Mouse (Mus musculus): ENCODE results near the gene Fem1b. TPM values are rescaled to one million over a fixed set of nuclear protein-coding genes. Genes with fewer than 3 reads are reported as not detected.
"Not testable (repeated sequence)": the region's sequence is repeated elsewhere in the genome, so short reads cannot be mapped to it uniquely, and the experiment has no call there.

The Fem1b gene
- polyA plus RNA-seq, 1 experiment from 2014 or later = 48.2 TPM

DNA sequence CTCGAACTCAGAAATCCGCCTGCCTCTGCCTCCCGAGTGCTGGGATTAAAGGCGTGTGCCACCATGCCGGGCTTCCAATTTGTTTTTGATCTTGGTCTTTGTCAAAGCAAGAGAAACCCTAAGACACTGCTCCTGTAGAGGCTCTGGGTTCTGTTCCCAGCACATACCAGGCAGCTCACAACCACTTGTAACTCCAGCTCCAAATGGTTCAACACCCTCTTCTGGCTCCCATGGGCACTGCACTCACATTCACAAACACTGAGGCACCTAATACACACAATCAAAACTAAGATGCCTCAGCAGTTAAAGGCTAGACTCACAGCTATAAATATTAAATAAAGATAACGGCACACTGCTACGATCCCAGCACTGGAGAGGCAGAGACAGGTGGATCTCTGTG lies 10.1 kb upstream of the Fem1b start:
- WGBS = 93% methylated on average over 7 of the region's 7 CpGs
- H3K36me3 ChIP-seq = no peaks in the 10 kb centered on the region
- H3K4me2 ChIP-seq = no peak overlapping the region
- no peaks in the 10 kb centered on the region for H3K9me3 ChIP-seq
- no peak for ATAC-seq (ENCODE audit: low FRiP score)
- H3K27ac ChIP-seq = no peak overlapping the region
- H3K4me1 ChIP-seq (replicated peaks) = peaks cover 22% of the 10 kb centered on the region
- no peaks in the 10 kb centered on the region for H3K27me3 ChIP-seq
- H3K4me3 ChIP-seq = no peak overlapping the region
- H3K9ac ChIP-seq = no peak overlapping the region

DNA sequence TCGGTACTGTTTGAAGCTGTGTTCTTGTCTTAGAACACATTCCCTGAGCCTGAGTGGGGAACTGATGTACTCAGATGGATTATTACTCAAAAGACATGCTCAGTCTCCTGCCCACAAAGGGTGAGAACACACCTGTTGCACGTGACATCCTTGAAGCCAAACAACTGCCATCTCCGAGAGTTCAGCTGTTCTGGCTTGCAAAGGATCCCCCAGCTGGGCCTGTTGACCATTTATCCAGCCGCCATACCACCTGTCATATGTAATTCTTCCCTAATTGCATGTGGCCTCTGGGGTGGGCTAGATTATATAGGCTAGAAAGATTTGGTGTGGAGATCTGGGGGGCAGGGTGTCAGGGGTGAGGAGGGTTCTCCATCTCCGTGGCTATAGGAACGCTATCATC lies 9.1 kb upstream of the Fem1b start:
- H3K36me3 ChIP-seq = no peaks in the 10 kb centered on the region
- H3K9me3 ChIP-seq = no peaks in the 10 kb centered on the region
- no peak overlapping the region for H3K4me2 ChIP-seq
- H3K9ac ChIP-seq = no peak overlapping the region
- no peak for ATAC-seq (ENCODE audit: low FRiP score)
- no peak overlapping the region for H3K27ac ChIP-seq
- H3K4me3 ChIP-seq = no peak overlapping the region
- H3K27me3 ChIP-seq = no peaks in the 10 kb centered on the region
- peaks cover 15% of the 10 kb centered on the region for H3K4me1 ChIP-seq (replicated peaks)
- WGBS = 91% methylated on average over 6 of the region's 6 CpGs

DNA sequence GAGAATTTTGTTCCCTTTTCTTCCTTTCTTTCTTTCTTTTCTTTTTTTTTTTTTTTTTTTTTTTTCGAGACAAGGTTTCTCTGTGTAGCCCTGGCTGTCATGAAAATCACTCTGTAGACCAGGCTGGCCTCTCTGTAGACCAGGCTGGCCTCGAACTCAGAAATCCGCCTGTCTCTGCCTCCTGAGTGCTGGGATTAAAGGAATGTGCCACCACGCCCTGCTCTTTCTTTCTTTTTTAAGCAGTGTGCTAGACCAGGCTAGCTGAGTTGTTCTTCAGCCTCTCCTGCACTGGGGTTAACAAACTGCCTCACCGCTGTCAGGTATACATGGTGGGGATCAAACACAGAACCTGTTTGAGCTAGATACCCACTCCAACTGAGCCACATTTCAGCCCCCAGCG lies 8.2 kb upstream of the Fem1b start:
- not testable (repeated sequence) for H3K27ac ChIP-seq; H3K36me3 ChIP-seq; H3K27me3 ChIP-seq; H3K4me1 ChIP-seq (replicated peaks); ATAC-seq (ENCODE audit: low FRiP score); H3K4me2 ChIP-seq; H3K4me3 ChIP-seq; H3K9me3 ChIP-seq; H3K9ac ChIP-seq
- WGBS = 86% methylated on average over 6 of the region's 6 CpGs

DNA sequence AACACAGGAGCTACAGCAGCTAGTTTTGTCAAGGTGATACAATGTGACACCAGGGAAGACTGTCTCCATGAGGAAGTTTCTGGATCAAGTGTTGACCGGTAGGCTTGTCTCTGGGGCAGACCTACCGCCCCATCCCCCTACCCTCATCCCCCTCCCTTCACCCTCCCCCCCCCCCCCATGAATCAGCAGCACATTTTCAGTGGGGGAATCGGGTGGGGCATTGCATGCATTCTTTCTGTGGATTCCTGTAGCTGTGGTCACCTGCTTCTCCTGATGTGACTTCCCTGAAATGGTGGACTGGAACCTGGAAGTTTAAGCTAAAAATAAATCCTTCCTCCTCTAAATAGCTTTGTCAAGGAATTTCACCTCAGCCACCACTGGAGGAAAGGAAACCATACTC lies 7.8 kb upstream of the Fem1b start:
- Histone ChIP-seq H3K9me3 (no peaks in the 10 kb centered on the region), H3K4me1 (replicated peaks) (peaks cover 10% of the 10 kb centered on the region; the same call in 1 of the 2 replicates), H3K9ac (no peak overlapping the region), H3K27me3 (no peaks in the 10 kb centered on the region), H3K27ac (no peak overlapping the region), H3K4me2 (no peak overlapping the region), H3K36me3 (no peaks in the 10 kb centered on the region), H3K4me3 (no peak overlapping the region)
- WGBS = 82% methylated on average over 2 of the region's 3 CpGs
- no peak for ATAC-seq (ENCODE audit: low FRiP score)

DNA sequence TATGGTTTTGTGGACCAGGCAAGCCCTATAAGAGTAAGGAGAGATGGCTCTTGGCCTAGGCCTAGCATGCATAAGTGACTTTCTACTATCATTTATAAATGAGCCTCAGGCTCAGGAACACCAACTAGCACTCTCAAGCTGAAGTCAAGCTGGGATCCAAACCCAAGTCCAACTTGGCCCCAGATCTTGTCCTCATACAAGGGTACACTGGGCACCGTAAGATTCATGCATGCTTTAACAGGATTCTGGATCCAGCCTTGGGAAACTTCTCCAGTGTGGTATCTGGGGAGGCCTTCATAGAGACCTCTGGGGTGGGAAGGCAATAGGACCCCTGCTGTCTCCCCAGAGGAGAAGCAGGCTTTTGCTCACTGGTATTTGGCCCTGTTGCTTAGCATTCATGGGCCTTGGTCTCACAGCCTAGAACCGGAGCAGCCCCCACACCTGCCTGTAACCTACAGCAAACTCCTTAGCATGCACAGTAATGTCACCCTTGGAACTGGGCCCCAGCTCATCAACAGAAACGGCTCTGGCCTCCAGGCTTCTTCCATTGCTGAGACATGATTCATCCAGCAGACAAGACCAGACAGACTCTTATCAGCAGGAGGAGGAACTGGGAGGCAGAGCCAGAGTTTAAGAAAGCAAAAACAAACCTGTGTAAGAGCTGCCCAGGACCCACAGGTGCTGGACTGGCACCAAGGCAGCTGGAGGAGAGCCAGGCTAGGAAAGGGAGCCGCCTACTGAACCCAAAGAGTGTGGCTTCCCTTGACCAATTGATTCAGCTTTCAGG lies 6.3 kb upstream of the Fem1b start:
- H3K4me2 ChIP-seq = no peak overlapping the region
- H3K4me1 ChIP-seq (replicated peaks) = peaks cover 10% of the 10 kb centered on the region; the same call in 1 of the 2 replicates
- 83% methylated on average over 4 of the region's 4 CpGs for WGBS
- H3K27me3 ChIP-seq = no peaks in the 10 kb centered on the region
- no peak overlapping the region for H3K4me3 ChIP-seq
- H3K9me3 ChIP-seq = no peaks in the 10 kb centered on the region
- H3K9ac ChIP-seq = no peak overlapping the region
- H3K36me3 ChIP-seq = no peaks in the 10 kb centered on the region
- ATAC-seq (ENCODE audit: low FRiP score) = no peak
- H3K27ac ChIP-seq = 0 out of 2 replicates have a peak overlapping the region, but pooled peaks have one; percentile 19

DNA sequence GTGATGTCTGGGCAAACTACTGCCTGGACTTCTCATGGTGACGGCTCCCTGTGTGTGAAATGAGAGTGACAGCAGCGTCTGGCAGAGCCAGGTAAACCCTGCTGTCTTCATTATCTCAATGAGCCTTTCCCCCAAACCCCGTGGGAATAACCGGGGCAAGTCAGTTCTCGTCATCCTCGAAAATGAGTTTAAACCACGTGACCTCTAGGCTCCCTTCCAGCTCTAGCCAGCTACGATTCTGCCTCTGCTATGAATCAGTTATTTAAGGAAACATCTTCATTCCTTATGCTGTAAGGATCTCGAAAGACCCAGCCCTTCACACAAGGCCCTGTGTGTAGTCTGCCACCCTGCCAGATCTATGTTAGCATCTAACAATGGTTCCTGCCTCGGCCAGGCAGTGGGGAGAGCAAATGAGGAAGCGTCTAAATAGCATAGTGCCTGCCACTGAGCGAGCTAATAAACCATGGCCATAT lies 5.4 kb upstream of the Fem1b start:
- 58% methylated on average over 12 of the region's 12 CpGs for WGBS
- Histone ChIP-seq H3K4me1 (replicated peaks) (peaks cover 17% of the 10 kb centered on the region), H3K27me3 (no peaks in the 10 kb centered on the region)

DNA sequence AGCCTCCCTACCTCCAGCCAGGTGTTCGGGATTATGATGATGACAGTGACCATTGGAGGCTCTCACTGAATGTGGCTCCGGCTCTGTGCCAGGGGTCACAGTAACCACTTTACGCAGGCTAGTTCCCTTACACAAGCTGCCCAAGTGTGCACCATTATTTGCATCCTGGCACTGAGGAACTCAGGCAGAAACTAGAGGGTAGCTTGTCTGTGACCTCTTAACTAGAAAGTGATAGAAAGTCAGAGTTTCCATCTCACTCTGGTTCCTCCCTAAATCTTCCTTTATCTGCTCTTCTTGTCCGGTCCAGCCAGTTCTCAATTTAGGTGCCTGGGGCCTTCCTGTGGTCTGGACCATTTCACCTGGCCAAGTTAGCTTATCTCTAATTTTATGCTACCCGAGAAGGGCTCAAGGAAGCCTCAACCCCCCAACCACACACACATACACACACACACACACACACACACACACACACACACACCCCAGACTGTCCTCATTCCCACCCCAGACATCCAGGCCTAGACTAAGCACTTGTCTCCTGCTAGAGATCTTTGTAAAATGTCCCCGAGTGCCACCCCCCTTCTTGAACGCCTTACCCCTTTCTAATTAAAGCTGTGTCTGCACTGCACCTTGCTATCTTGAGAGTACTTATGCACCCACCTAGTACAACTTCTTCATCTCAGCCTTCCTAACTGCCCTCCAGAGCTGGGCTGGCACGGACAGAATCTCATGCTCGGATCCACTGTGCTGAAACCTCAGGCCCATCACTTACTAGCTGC lies 4.8 kb upstream of the Fem1b start:
- H3K27me3 ChIP-seq = no peaks in the 10 kb centered on the region
- 85% methylated on average over 9 of the region's 9 CpGs for WGBS
- no peaks in the 10 kb centered on the region for H3K9me3 ChIP-seq
- no peak overlapping the region for H3K27ac ChIP-seq
- ATAC-seq (ENCODE audit: low FRiP score) = 0 out of 2 replicates have a peak, but pooled peaks have one; percentile 25
- no peak overlapping the region for H3K9ac ChIP-seq
- H3K4me2 ChIP-seq = no peak overlapping the region
- H3K36me3 ChIP-seq = no peaks in the 10 kb centered on the region
- H3K4me1 ChIP-seq (replicated peaks) = peaks cover 19% of the 10 kb centered on the region
- H3K4me3 ChIP-seq = no peak overlapping the region

More for the DNA sequence above, 5.4 kb upstream of the Fem1b start:
- Histone ChIP-seq H3K4me3 (no peak overlapping the region), H3K9ac (no peak overlapping the region), H3K36me3 (no peaks in the 10 kb centered on the region), H3K4me2 (no peak overlapping the region), H3K27ac (peak overlapping the region; percentile 19; the same call in 1 of the 2 replicates), H3K9me3 (no peaks in the 10 kb centered on the region)
- no peak for ATAC-seq (ENCODE audit: low FRiP score)

DNA sequence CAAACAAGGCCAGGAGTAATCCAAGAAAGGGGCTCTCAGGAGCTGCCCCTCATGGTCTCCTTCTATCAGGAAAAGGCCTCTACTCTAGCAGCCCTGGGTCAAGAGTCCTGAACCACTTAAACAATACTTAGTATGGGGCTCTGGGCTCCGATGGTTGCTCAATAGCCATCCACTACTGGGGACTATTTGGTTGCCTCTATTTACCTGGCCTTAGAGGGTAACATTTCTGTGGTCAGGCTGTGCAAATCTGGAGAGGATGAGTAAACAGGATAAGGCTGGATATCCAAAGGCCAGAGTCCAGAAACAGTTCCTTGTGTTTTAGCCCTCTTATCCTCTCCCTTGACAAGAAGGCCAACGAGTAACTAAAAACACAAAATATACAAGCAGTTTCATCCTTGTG lies 3.0 kb upstream of the Fem1b start:
- Histone ChIP-seq H3K4me2 (no peak overlapping the region), H3K4me3 (no peak overlapping the region), H3K36me3 (no peaks in the 10 kb centered on the region), H3K27ac (no peak overlapping the region), H3K9ac (no peak overlapping the region), H3K9me3 (no peaks in the 10 kb centered on the region), H3K27me3 (no peaks in the 10 kb centered on the region), H3K4me1 (replicated peaks) (peaks cover 19% of the 10 kb centered on the region)
- WGBS = 82% methylated on average over 2 of the region's 2 CpGs
- no peak for ATAC-seq (ENCODE audit: low FRiP score)

DNA sequence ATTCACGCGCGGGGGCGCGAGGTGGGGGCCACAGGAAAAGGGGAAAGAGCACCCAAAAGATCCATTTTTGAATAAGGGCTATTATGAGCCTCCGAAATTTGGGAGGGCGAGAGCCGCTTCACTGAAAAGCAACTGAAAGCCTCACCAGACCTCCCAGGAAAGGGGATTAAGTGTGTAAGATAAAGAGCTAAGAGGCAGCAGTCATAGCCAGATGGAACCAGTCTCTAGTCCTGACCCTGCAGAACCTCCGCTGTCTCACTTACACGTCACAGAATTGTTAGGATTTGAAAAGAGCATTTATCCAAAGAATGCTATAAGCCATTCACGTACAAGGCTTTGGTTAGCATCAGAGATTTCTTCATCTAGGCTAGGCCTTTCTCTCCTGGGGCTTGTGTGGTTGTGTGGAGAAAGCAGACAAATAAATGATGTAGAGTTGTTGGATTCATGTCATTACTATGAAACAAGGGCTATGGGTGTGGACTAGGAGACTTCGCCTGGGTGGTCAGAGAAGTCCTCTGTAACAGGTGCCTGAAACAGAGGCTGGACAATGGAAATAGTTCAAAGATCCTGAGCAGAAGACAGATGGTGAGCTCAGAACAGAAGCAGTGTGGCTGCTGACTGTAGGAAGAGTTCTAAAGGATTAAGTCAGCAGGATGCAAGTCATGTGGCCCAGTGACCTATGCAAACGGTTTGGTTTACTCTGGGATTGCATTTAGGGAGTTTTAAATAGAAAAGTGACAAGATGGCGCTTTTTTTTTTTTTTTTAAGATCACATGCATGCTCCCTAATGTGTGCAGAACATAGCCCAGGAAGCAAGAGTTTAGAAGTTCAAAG lies 699 bp upstream of the Fem1b start:
- peak; percentile 30; the same call in 1 of the 2 replicates for ATAC-seq (ENCODE audit: low FRiP score)
- WGBS = 15% methylated on average over 14 of the region's 14 CpGs

DNA sequence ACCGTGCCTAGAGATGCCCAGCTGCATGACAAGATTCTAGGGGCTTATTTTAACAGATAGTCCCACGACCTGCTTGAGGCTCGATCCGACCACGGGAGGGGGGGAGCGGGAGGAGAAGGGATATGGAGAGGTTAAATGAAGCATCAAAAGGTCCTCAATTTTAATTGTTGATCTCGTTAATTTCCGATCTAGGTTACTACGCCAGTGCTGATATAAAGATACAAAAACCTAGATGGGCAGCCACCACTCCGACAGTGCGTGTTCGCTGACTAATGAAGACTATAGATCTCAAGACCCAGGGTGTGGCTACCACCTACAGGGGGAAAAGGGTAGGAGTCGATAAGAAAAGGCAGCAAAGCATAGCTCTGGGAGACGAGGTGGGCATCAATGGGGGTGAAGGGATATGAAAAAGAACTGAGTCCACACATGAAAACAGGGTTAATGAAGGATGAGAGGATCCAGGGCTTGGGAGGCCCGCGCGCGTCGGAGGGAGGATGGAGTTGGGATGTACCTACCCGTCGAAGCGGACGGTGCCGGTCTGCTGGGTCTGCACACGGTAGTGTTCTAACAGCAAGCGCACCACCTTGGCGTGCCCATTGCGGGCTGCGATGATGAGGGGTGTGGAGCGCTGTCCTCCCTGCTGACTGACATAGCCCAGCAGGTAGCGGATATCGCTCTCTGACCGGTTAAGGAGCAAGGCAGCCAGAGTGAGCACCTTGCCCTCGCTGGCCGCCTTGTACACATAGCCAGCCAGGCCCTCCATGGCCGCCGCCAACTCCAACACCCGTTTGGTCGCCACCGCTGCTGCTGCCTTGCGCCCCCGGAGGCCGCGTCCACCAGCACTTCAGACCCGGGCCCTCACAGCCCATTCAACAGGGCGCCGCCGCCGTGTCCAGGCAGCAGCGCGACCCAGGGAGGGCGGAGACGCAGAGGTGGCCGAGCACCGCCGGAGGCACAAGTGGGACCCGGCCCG lies 905 bp downstream of the Fem1b start:
- Histone ChIP-seq H3K9me3 (no peaks in the 10 kb centered on the region), H3K4me3 (peak overlapping the region; percentile 97), H3K9ac (peak overlapping the region; percentile 96), H3K36me3 (no peaks in the 10 kb centered on the region), H3K4me2 (peak overlapping the region; percentile 67), H3K27me3 (no peaks in the 10 kb centered on the region), H3K4me1 (replicated peaks) (peaks cover 25% of the 10 kb centered on the region), H3K27ac (peak overlapping the region; percentile 99)
- under 1% methylated on average over 55 of the region's 58 CpGs for WGBS
- peak; percentile 77 for ATAC-seq (ENCODE audit: low FRiP score)

More for the DNA sequence above, 699 bp upstream of the Fem1b start:
- H3K4me3 ChIP-seq = peak overlapping the region; percentile 97
- H3K27ac ChIP-seq = peak overlapping the region; percentile 99
- peaks cover 34% of the 10 kb centered on the region for H3K4me1 ChIP-seq (replicated peaks)
- H3K9me3 ChIP-seq = no peaks in the 10 kb centered on the region
- no peaks in the 10 kb centered on the region for H3K27me3 ChIP-seq
- peak overlapping the region; percentile 67 for H3K4me2 ChIP-seq
- H3K36me3 ChIP-seq = no peaks in the 10 kb centered on the region
- H3K9ac ChIP-seq = peak overlapping the region; percentile 96

DNA sequence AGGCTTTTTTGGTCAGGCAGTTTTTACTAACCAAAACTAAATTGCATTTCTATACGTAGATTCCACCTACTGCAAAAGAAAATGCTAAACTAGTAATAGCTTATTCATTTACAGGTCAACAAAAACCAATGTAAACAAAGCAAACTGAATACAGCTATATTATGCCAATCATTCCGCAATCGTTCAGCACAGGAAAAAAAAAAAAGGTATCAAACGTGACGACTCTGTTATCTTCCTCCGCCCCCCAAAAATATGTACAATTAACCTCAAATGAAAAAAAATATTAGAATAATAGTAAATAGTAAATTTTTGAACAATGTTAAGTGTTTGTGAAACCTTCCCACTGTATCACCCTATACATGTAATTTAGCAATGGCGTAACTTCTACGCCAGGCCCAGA lies 1.6 kb downstream of the Fem1b start:
- peak overlapping the region; percentile 99; the same call in 1 of the 2 replicates for H3K27ac ChIP-seq
- H3K4me1 ChIP-seq (replicated peaks) = peaks cover 25% of the 10 kb centered on the region
- peak overlapping the region; percentile 67 for H3K4me2 ChIP-seq

More for the DNA sequence above, 1.6 kb downstream of the Fem1b start:
- no peaks in the 10 kb centered on the region for H3K36me3 ChIP-seq
- H3K4me3 ChIP-seq = peak overlapping the region; percentile 97
- 18% methylated on average over 8 of the region's 8 CpGs for WGBS
- no peaks in the 10 kb centered on the region for H3K27me3 ChIP-seq
- ATAC-seq (ENCODE audit: low FRiP score) = no peak
- peak overlapping the region; percentile 96 for H3K9ac ChIP-seq
- H3K9me3 ChIP-seq = no peaks in the 10 kb centered on the region

All from hindbrain, embryonic 13.5 days (tissue).